Mouse (Mus musculus) liver, embryonic 16.5 days (tissue): Measurements from ENCODE around the gene Utp3. TPM values are rescaled to one million over a fixed set of nuclear protein-coding genes. Genes with fewer than 3 reads are reported as not detected.
"Not testable (repeated sequence)": the region's sequence is repeated elsewhere in the genome, so short reads cannot be mapped to it uniquely, and the experiment has no call there.

ENCODE experiments used
- ATAC-seq: fragments of 200-750 bp; cut with Nextera tagmentation; 2 replicates; pipeline ENCODE4 v1.8.0; 2017; ENCODE audit warnings: low read depth, mild to moderate bottlenecking, moderate number of reproducible peaks, moderate library complexity
- H3K27ac ChIP-seq: fragments of 300-500 bp; sonication (generic); 2 replicates; pipeline ENCODE4 v1.5.1; 2014; ENCODE audit warnings: mild to moderate bottlenecking, low read length
- H3K27me3 ChIP-seq: fragments of 300-500 bp; sonication (generic); 2 replicates; pipeline ENCODE4 v1.6.1; 2014; ENCODE audit warnings: low read depth, low read length, mixed read lengths; ENCODE audit not compliant: control insufficient read depth, insufficient read depth
- H3K36me3 ChIP-seq: fragments of 300-500 bp; sonication (generic); 2 replicates; pipeline ENCODE4 v1.6.1; 2014; ENCODE audit warnings: mild to moderate bottlenecking; ENCODE audit not compliant: control insufficient read depth, insufficient read depth
- H3K4me1 ChIP-seq: fragments of 300-500 bp; sonication (generic); 2 replicates; pipeline ENCODE4 v1.6.1; 2014; ENCODE audit warnings: low read depth, low read length, mixed read lengths; ENCODE audit not compliant: control insufficient read depth
- H3K4me2 ChIP-seq: fragments of 300-500 bp; sonication (generic); 2 replicates; pipeline ENCODE4 v1.6.1; 2014; ENCODE audit warnings: low read depth, low read length, mixed read lengths
- H3K4me3 ChIP-seq: fragments of 300-500 bp; sonication (generic); 2 replicates; pipeline ENCODE4 v1.5.1; 2014; ENCODE audit warnings: low read depth, mild to moderate bottlenecking, low read length
- H3K9ac ChIP-seq: fragments of 300-500 bp; sonication (generic); 2 replicates; pipeline ENCODE4 v1.6.1; 2014; ENCODE audit warnings: low read depth, low read length
- H3K9me3 ChIP-seq: fragments of 300-500 bp; sonication (generic); replicated peaks from 2 replicates; pipeline ENCODE4 v1.6.1; 2016; ENCODE audit warnings: low read length; ENCODE audit not compliant: control insufficient read depth
- whole genome bisulfite sequencing: fragments of 180-500 bp; shearing (Covaris S2); extraction: QIAGEN DNeasy Blood & Tissue Kit; methylation state at CpG from one replicate; pipeline ENCODE4 v1.1.7; 2014; ENCODE audit not compliant: insufficient replicate concordance; 5-methylcytosine and 5-hydroxymethylcytosine counted together
- polyA plus RNA-seq: library from polyadenylated mRNA; unstranded; fragments of >200 nt; fragmentation: Nextera tagmentation; extraction: Ambion mirVana; gene quantifications from 2 replicates; pipeline ENCODE4 v1.2.1, GENCODE M21; 2015

Utp3 gene
- polyA plus RNA-seq, 1 experiment from 2014 or later: 25.1 TPM

- WGBS: 79% methylated on average over 1 of the region's 1 CpGs
- ATAC-seq, H3K27ac ChIP-seq: not testable (repeated sequence)
Measured at GRCm38 (mm10) chr5:88544411-88544810, 9.9 kb upstream of the Utp3 start.

GRCm38 (mm10) chr5:88545536-88545935, 8.7 kb upstream of the Utp3 start:
- H3K27me3 ChIP-seq: no peaks in the 10 kb centered on the region
- H3K9me3 ChIP-seq: no peaks in the 10 kb centered on the region
- no peaks in the 10 kb centered on the region for H3K36me3 ChIP-seq
- H3K4me2 ChIP-seq: no peak overlapping the region
- ATAC-seq: no peak
- H3K27ac ChIP-seq: no peak overlapping the region
- no peak overlapping the region for H3K4me3 ChIP-seq
- H3K9ac ChIP-seq: no peak overlapping the region
- WGBS: 72% methylated on average over 7 of the region's 7 CpGs
- no peaks in the 10 kb centered on the region for H3K4me1 ChIP-seq

More at GRCm38 (mm10) chr5:88544411-88544810, 9.9 kb upstream of the Utp3 start:
- H3K4me1 ChIP-seq, H3K9me3 ChIP-seq, H3K4me3 ChIP-seq, H3K27me3 ChIP-seq, H3K9ac ChIP-seq, H3K4me2 ChIP-seq, H3K36me3 ChIP-seq: not testable (repeated sequence)

GRCm38 (mm10) chr5:88553271-88554085, 784 bp upstream of the Utp3 start:
- Histone ChIP-seq H3K27ac (peak overlapping the region; percentile 85), H3K9me3 (no peaks in the 10 kb centered on the region), H3K36me3 (no peaks in the 10 kb centered on the region), H3K27me3 (no peaks in the 10 kb centered on the region), H3K4me2 (peak overlapping the region; percentile 66), H3K4me3 (peak overlapping the region; percentile 89), H3K4me1 (peaks cover 15% of the 10 kb centered on the region), H3K9ac (peak overlapping the region; percentile 67)
- WGBS: 2% methylated on average over 29 of the region's 29 CpGs
- peak; percentile 41 for ATAC-seq

- WGBS: 38% methylated on average over 1 of the region's 1 CpGs
- no peak overlapping the region for H3K27ac ChIP-seq
- peaks cover 14% of the 10 kb centered on the region for H3K4me1 ChIP-seq
- H3K27me3 ChIP-seq: 0 out of 2 replicates have a peak, but pooled peaks cover 1% of the 10 kb centered on the region
- ATAC-seq: no peak
- no peak overlapping the region for H3K4me3 ChIP-seq
- no peaks in the 10 kb centered on the region for H3K36me3 ChIP-seq
- no peak overlapping the region for H3K4me2 ChIP-seq
- no peak overlapping the region for H3K9ac ChIP-seq
- no peaks in the 10 kb centered on the region for H3K9me3 ChIP-seq
Measured at GRCm38 (mm10) chr5:88558991-88559390, 4.7 kb downstream of the Utp3 start.

GRCm38 (mm10) chr5:88561080-88561814, 7.0 kb downstream of the Utp3 start:
- peaks cover 7% of the 10 kb centered on the region for H3K4me1 ChIP-seq

GRCm38 (mm10) chr5:88562863-88563780, 8.9 kb downstream of the Utp3 start:
- no peaks in the 10 kb centered on the region for H3K36me3 ChIP-seq
- H3K27me3 ChIP-seq: peaks cover 7% of the 10 kb centered on the region
- no peak overlapping the region for H3K9ac ChIP-seq
- 59% methylated on average over 8 of the region's 8 CpGs for WGBS
- no peak for ATAC-seq
- peaks cover 11% of the 10 kb centered on the region for H3K4me1 ChIP-seq
- no peak overlapping the region for H3K4me3 ChIP-seq
- H3K4me2 ChIP-seq: no peak overlapping the region
- H3K9me3 ChIP-seq: no peaks in the 10 kb centered on the region
- no peak overlapping the region for H3K27ac ChIP-seq

More at GRCm38 (mm10) chr5:88561080-88561814, 7.0 kb downstream of the Utp3 start:
- Histone ChIP-seq H3K9ac (no peak overlapping the region), H3K4me2 (no peak overlapping the region), H3K4me3 (no peak overlapping the region), H3K27me3 (peaks cover 7% of the 10 kb centered on the region), H3K27ac (no peak overlapping the region), H3K9me3 (no peaks in the 10 kb centered on the region), H3K36me3 (no peaks in the 10 kb centered on the region)
- WGBS: 71% methylated on average over 9 of the region's 9 CpGs
- no peak for ATAC-seq

GRCm38 (mm10) chr5:88564501-88565147, 10.4 kb downstream of the Utp3 start, which contains the start of gene Rufy3:
Rufy3 (plus strand) TSS chr5:88565040.
- Histone ChIP-seq H3K4me1 (peaks cover 11% of the 10 kb centered on the region), H3K9me3 (no peaks in the 10 kb centered on the region), H3K4me3 (peak within 1 kb of the TSS; percentile 73), H3K9ac (peak within 1 kb of the TSS; percentile 69), H3K27me3 (peaks cover 7% of the 10 kb centered on the region), H3K36me3 (no peaks in the 10 kb centered on the region), H3K4me2 (peak within 1 kb of the TSS; percentile 93), H3K27ac (peak within 1 kb of the TSS; percentile 85)
- under 1% methylated on average over 60 of the region's 71 CpGs for WGBS
- ATAC-seq: peak; percentile 93
